Mouse (Mus musculus) MEL (cell line): ENCODE results near the gene Gga3.

Experiments used
- CTCF ChIP-seq, 3 experiments: IDR thresholded peaks in 2 of 3; conservative IDR thresholded peaks in 1 of 3; 2 replicates each; pipeline ENCODE4 v1.5.1; 2011 to 2012; ENCODE audit warnings: low read length in 3 of 3, low read depth in 2 of 3, mild to moderate bottlenecking in 2 of 3, improper control_type of control experiment in 1 of 3, inconsistent platforms in 1 of 3, mixed read lengths in 1 of 3, moderate library complexity in 1 of 3; ENCODE audit not compliant: control insufficient read depth in 1 of 3, insufficient read depth in 1 of 3, poor library complexity in 1 of 3, severe bottlenecking in 1 of 3
- JUND ChIP-seq: IDR thresholded peaks from 2 replicates; pipeline ENCODE4 v1.6.1; 2011; ENCODE audit warnings: low read depth, mild to moderate bottlenecking, improper control_type of control experiment, low read length
- POLR2A ChIP-seq, 2 experiments: IDR thresholded peaks; 2 replicates each; pipeline ENCODE4 v1.6.1; 2011 to 2012; ENCODE audit warnings: low read length in 2 of 2, mild to moderate bottlenecking in 2 of 2, control low read depth in 1 of 2, improper control_type of control experiment in 1 of 2, low read depth in 1 of 2, moderate library complexity in 1 of 2; ENCODE audit not compliant: control insufficient read depth in 1 of 2, insufficient read depth in 1 of 2, poor library complexity in 1 of 2
- ZMIZ1 ChIP-seq: IDR thresholded peaks from 2 replicates; pipeline ENCODE4 v1.6.1; 2012; ENCODE audit warnings: low read depth, mild to moderate bottlenecking, inconsistent platforms, low read length, improper control_type of control experiment, moderate library complexity
- ZNF384 ChIP-seq: IDR thresholded peaks from 2 replicates; pipeline ENCODE4 v1.6.1; 2012; ENCODE audit warnings: low read depth, mild to moderate bottlenecking, inconsistent platforms, low read length, improper control_type of control experiment

- TF ChIP-seq ZMIZ1 (no peak), ZNF384 (no peak), POLR2A (IDR thresholded peaks at IDR 0.05; ENCODE audit: control insufficient read depth in 1 of 2, insufficient read depth in 1 of 2, low read depth in 1 of 2, low read length in 2 of 2, poor library complexity in 1 of 2) (no peak), CTCF (IDR thresholded peaks at IDR 0.05 in 2 of 3, conservative IDR thresholded peaks at IDR 0.05 in 1 of 3; ENCODE audit: control insufficient read depth in 1 of 3, insufficient read depth in 1 of 3, low read depth in 2 of 3, low read length in 3 of 3, poor library complexity in 1 of 3, severe bottlenecking in 1 of 3) (no peak), JUND (no peak)
Measured at GRCm38 (mm10) chr11:115600743-115601142, 3.1 kb downstream of the Gga3 start.
